Mouse (Mus musculus) heart, postnatal 0 days (tissue): ENCODE data around the gene R3hcc1l. TPM values are rescaled to one million over a fixed set of nuclear protein-coding genes. Genes with fewer than 3 reads are reported as not detected.

Experiments
- ATAC-seq: fragments of 200-750 bp; cut with Nextera tagmentation; 2 replicates; pipeline ENCODE4 v1.8.0; 2017; ENCODE audit warnings: low read depth, moderate number of reproducible peaks, moderate library complexity; ENCODE audit not compliant: insufficient read depth
- DNase-seq: peaks from one replicate; pipeline ENCODE4 v3.0.0-alpha.2; 2016; ENCODE audit warnings: low spot score
- H3K27ac ChIP-seq: fragments of 300-500 bp; sonication (generic); 2 replicates; pipeline ENCODE4 v1.5.1; 2014; ENCODE audit warnings: low read depth, mild to moderate bottlenecking
- H3K27me3 ChIP-seq: fragments of 300-500 bp; sonication (generic); 2 replicates; pipeline ENCODE4 v1.6.1; 2014; ENCODE audit warnings: low read length, mixed read lengths; ENCODE audit not compliant: control insufficient read depth, insufficient read depth
- H3K36me3 ChIP-seq: fragments of 300-500 bp; sonication (generic); replicated peaks from 2 replicates; pipeline ENCODE4 v1.6.1; 2014; ENCODE audit warnings: low read length, mixed read lengths; ENCODE audit not compliant: control insufficient read depth, insufficient read depth
- H3K4me1 ChIP-seq: fragments of 300-500 bp; sonication (generic); 2 replicates; pipeline ENCODE4 v1.6.1; 2014; ENCODE audit warnings: antibody characterized with exemption; ENCODE audit not compliant: control insufficient read depth, insufficient read depth
- H3K4me2 ChIP-seq: fragments of 300-500 bp; sonication (generic); 2 replicates; pipeline ENCODE4 v1.6.1; 2014; ENCODE audit warnings: low read depth, mild to moderate bottlenecking, low read length, moderate library complexity
- H3K4me3 ChIP-seq: fragments of 300-500 bp; sonication (generic); 2 replicates; pipeline ENCODE4 v1.5.1; 2014; ENCODE audit warnings: low read depth, low read length
- H3K9ac ChIP-seq: fragments of 300-500 bp; sonication (generic); replicated peaks from 2 replicates; pipeline ENCODE4 v1.6.1; 2014; ENCODE audit warnings: low read depth, low read length, mixed read lengths
- H3K9me3 ChIP-seq: fragments of 300-500 bp; sonication (generic); replicated peaks from 2 replicates; pipeline ENCODE4 v1.6.1; 2016; ENCODE audit warnings: low read length; ENCODE audit not compliant: control insufficient read depth
- CTCF ChIP-seq: IDR thresholded peaks from 2 replicates; pipeline ENCODE4 v1.5.1; 2016; ENCODE audit warnings: antibody characterized with exemption, control low read depth, low read depth
- EP300 ChIP-seq: IDR thresholded peaks from 2 replicates; pipeline ENCODE4 v1.6.1; 2016; ENCODE audit warnings: antibody characterized with exemption, low read depth
- WGBS: fragments of 180-500 bp; shearing (Covaris S2); extraction: QIAGEN DNeasy Blood & Tissue Kit; methylation state at CpG from one replicate; pipeline ENCODE4 v1.1.7; 2014; 5-methylcytosine and 5-hydroxymethylcytosine counted together
- polyA plus RNA-seq: library from polyadenylated mRNA; unstranded; fragments of >200 nt; fragmentation: Nextera tagmentation; extraction: Ambion mirVana; gene quantifications from 2 replicates; pipeline ENCODE4 v1.2.1, GENCODE M21; 2015
- total RNA-seq: library from RNA; depleted of rRNA; stranded (reverse); fragments of >200 nt; gene quantifications from 2 replicates; pipeline ENCODE4 v1.2.3, GENCODE M21; 2014; ENCODE audit warnings: low replicate concordance

R3hcc1l gene
- total and polyA plus RNA-seq, 2 experiments from 2014 or later, result 10.2 to 20.6 TPM

GRCm38 (mm10) chr19:42566283-42567019 lies 47.9 kb downstream of the R3hcc1l start:
- Histone ChIP-seq H3K9ac (no peak overlapping the region), H3K27me3 (no peaks in the 10 kb centered on the region), H3K4me3 (no peak overlapping the region), H3K27ac (no peak overlapping the region), H3K36me3 (peaks cover 19% of the 10 kb centered on the region), H3K4me1 (0 out of 2 replicates have a peak, but pooled peaks cover 3% of the 10 kb centered on the region), H3K9me3 (no peaks in the 10 kb centered on the region), H3K4me2 (no peak overlapping the region)
- DNase-seq (no peak), ATAC-seq (no peak)
- TF ChIP-seq EP300 (no peak), CTCF (no peak)
- WGBS, result 83% methylated on average over 4 of the region's 4 CpGs

GRCm38 (mm10) chr19:42567020-42567419 lies 48.5 kb downstream of the R3hcc1l start:
- no peak overlapping the region for H3K27ac ChIP-seq
- H3K36me3 ChIP-seq, result peaks cover 19% of the 10 kb centered on the region
- H3K4me1 ChIP-seq, result 0 out of 2 replicates have a peak, but pooled peaks cover 3% of the 10 kb centered on the region
- no peak for ATAC-seq
- no peaks in the 10 kb centered on the region for H3K27me3 ChIP-seq
- H3K4me3 ChIP-seq, result no peak overlapping the region
- H3K9ac ChIP-seq, result no peak overlapping the region
- TF ChIP-seq EP300, result no peak
- TF ChIP-seq CTCF, result no peak
- no peak for DNase-seq
- no peak overlapping the region for H3K4me2 ChIP-seq
- H3K9me3 ChIP-seq, result no peaks in the 10 kb centered on the region

- no peak for TF ChIP-seq EP300
- TF ChIP-seq CTCF, result no peak
- Histone ChIP-seq H3K27ac (no peak overlapping the region), H3K27me3 (no peaks in the 10 kb centered on the region), H3K4me2 (no peak overlapping the region), H3K4me3 (no peak overlapping the region), H3K36me3 (peaks cover 4% of the 10 kb centered on the region; the same call in 1 of the 2 replicates), H3K9ac (no peak overlapping the region), H3K4me1 (0 out of 2 replicates have a peak, but pooled peaks cover 3% of the 10 kb centered on the region), H3K9me3 (no peaks in the 10 kb centered on the region)
- ATAC-seq (no peak), DNase-seq (no peak)
- 67% methylated on average over 2 of the region's 2 CpGs for WGBS
Measured at GRCm38 (mm10) chr19:42569076-42569475, 50.5 kb downstream of the R3hcc1l start.

GRCm38 (mm10) chr19:42571291-42571690 lies 52.7 kb downstream of the R3hcc1l start:
- 0 out of 2 replicates have a peak, but pooled peaks cover 3% of the 10 kb centered on the region for H3K4me1 ChIP-seq
- WGBS, result 71% methylated on average over 4 of the region's 4 CpGs
- 0 out of 2 replicates have a peak, but pooled peaks cover 3% of the 10 kb centered on the region for H3K36me3 ChIP-seq
- H3K27ac ChIP-seq, result no peak overlapping the region
- H3K27me3 ChIP-seq, result no peaks in the 10 kb centered on the region
- H3K9me3 ChIP-seq, result no peaks in the 10 kb centered on the region
- ATAC-seq (no peak), DNase-seq (no peak)
- TF ChIP-seq CTCF, result no peak
- TF ChIP-seq EP300, result no peak
- H3K4me2 ChIP-seq, result no peak overlapping the region
- no peak overlapping the region for H3K9ac ChIP-seq
- H3K4me3 ChIP-seq, result no peak overlapping the region

GRCm38 (mm10) chr19:42575317-42575716 lies 56.8 kb downstream of the R3hcc1l start:
- H3K4me2 ChIP-seq, result no peak overlapping the region
- no peak overlapping the region for H3K9ac ChIP-seq
- ATAC-seq (no peak), DNase-seq (no peak)
- H3K27me3 ChIP-seq, result no peaks in the 10 kb centered on the region
- H3K9me3 ChIP-seq, result no peaks in the 10 kb centered on the region
- WGBS, result 80% methylated on average over 2 of the region's 2 CpGs
- TF ChIP-seq EP300, result no peak
- TF ChIP-seq CTCF, result no peak
- no peak overlapping the region for H3K4me3 ChIP-seq
- H3K36me3 ChIP-seq, result 0 out of 2 replicates have a peak, but pooled peaks cover 6% of the 10 kb centered on the region
- H3K27ac ChIP-seq, result no peak overlapping the region
- no peaks in the 10 kb centered on the region for H3K4me1 ChIP-seq

- TF ChIP-seq CTCF, result no peak
- no peak for TF ChIP-seq EP300
- H3K9ac ChIP-seq, result no peak overlapping the region
- no peaks in the 10 kb centered on the region for H3K4me1 ChIP-seq
- 89% methylated on average over 1 of the region's 1 CpGs for WGBS
- no peak overlapping the region for H3K27ac ChIP-seq
- no peak overlapping the region for H3K4me3 ChIP-seq
- 0 out of 2 replicates have a peak, but pooled peaks cover 6% of the 10 kb centered on the region for H3K36me3 ChIP-seq
- H3K9me3 ChIP-seq, result no peaks in the 10 kb centered on the region
- no peak overlapping the region for H3K4me2 ChIP-seq
- no peak for DNase-seq
- no peaks in the 10 kb centered on the region for H3K27me3 ChIP-seq
- ATAC-seq, result no peak
Measured at GRCm38 (mm10) chr19:42576856-42577255, 58.3 kb downstream of the R3hcc1l start.
